Mouse (Mus musculus) megakaryocyte, embryonic 14.5 days (primary cell): ENCODE measurements at regions not wholly inside any gene's neighbourhood (a gene's known extent, or its start where the extent isn't known, plus 50 kb on each side); places are given as distances from the start of the nearest gene placed in this dataset.

ENCODE experiments used
- H3K27me3 ChIP-seq: replicated peaks from 2 replicates; pipeline ENCODE3; 2012; ENCODE audit warnings: inconsistent platforms
- H3K36me3 ChIP-seq: replicated peaks from 2 replicates; pipeline ENCODE3; 2012; ENCODE audit warnings: low read length, inconsistent platforms, mixed read lengths
- H3K4me1 ChIP-seq: 2 replicates; pipeline ENCODE4 v1.6.1; 2012; ENCODE audit warnings: inconsistent platforms
- H3K4me3 ChIP-seq: replicated peaks from 2 replicates; pipeline ENCODE3; 2012; ENCODE audit warnings: moderate library complexity, mild to moderate bottlenecking, inconsistent platforms
- H3K9me3 ChIP-seq: 2 replicates; pipeline ENCODE4 v1.6.1; 2012; ENCODE audit warnings: inconsistent platforms
- FLI1 ChIP-seq: IDR thresholded peaks from 2 replicates; pipeline ENCODE4 v1.6.1; 2012; ENCODE audit warnings: low read length, inconsistent platforms, mixed read lengths
- GATA1 ChIP-seq: IDR thresholded peaks from 3 replicates; pipeline ENCODE4 v1.6.1; 2012; ENCODE audit warnings: mixed read lengths, low read length, inconsistent platforms, borderline replicate concordance

DNA sequence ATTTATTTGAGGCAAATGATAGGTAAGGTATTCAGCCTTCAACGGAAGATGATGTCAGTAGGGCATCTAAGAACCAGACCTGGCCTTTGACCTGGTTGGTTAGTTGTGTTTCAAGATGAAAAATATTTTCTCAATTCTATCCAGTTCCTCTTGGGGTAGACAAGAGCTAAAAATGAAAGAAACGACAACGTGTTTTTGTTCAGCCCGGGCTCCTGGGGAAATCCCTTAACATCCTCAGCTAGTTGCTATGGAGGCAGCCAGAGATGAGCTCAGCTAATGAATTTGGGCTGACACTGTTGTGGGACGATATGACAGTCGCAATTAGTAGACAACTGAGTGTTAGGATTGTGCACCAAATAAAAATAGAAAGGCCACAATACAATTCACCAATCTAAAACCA lies 80.6 kb upstream of the Bmp2k start:
- peaks cover 95% of the 10 kb centered on the region for H3K4me1 ChIP-seq
- H3K4me3 ChIP-seq: peak overlapping the region; percentile 65
- H3K9me3 ChIP-seq: no peaks in the 10 kb centered on the region
- no peaks in the 10 kb centered on the region for H3K27me3 ChIP-seq
- H3K36me3 ChIP-seq: peaks cover 6% of the 10 kb centered on the region
- TF ChIP-seq FLI1 (no peak), GATA1 (no peak)

DNA sequence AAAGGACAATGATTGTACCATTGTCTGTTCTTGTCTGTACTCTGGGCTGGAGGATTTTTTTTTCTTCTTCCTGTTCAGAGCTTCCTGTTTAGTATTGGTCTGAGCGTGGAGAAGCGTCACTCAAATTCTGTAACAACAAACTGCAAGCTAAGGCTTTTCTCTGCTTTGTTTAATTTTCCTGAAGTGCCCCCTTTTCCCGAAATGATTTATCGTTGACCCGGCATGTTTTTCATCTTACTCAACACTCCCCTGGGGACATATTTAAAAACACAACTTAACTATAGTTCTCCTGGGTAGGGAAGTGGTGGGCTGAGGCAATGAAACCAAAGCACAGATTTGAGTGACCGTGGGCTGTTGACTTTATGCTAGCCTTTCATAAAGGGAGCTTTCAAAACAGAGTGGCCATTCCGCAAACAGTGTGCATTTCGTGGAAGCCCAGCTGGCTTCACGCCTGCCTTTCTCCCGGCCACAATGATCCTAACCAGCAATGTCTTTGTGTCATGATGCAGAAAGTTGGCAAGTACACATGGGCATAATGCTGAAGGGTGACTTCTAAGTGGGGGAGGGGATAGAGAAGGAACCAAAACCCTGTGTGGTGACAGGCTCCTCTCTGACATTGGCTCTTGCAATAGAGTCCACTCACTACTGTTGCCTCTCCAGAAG lies 79.8 kb upstream of the Bmp2k start:
- peaks cover 6% of the 10 kb centered on the region for H3K36me3 ChIP-seq
- H3K9me3 ChIP-seq: no peaks in the 10 kb centered on the region
- no peaks in the 10 kb centered on the region for H3K27me3 ChIP-seq
- H3K4me1 ChIP-seq: peaks cover 97% of the 10 kb centered on the region
- H3K4me3 ChIP-seq: peak overlapping the region; percentile 86
- no peak for TF ChIP-seq GATA1

- peak overlapping the region; percentile 62 for H3K4me3 ChIP-seq
- peaks cover 16% of the 10 kb centered on the region for H3K36me3 ChIP-seq
- TF ChIP-seq FLI1: no peak
- peak; percentile 94 for TF ChIP-seq GATA1
- H3K27me3 ChIP-seq: no peaks in the 10 kb centered on the region
- H3K9me3 ChIP-seq: no peaks in the 10 kb centered on the region
- H3K4me1 ChIP-seq: peaks cover 97% of the 10 kb centered on the region
Measured at GRCm38 (mm10) chr5:96919149-96919548, 78.3 kb upstream of the Bmp2k start.

- Histone ChIP-seq H3K36me3 (peaks cover 28% of the 10 kb centered on the region), H3K4me1 (peaks cover 97% of the 10 kb centered on the region), H3K9me3 (no peaks in the 10 kb centered on the region), H3K27me3 (no peaks in the 10 kb centered on the region), H3K4me3 (peak overlapping the region; percentile 91)
- TF ChIP-seq FLI1: no peak
- peak; percentile 87; the same call in 2 of the 3 replicates for TF ChIP-seq GATA1
Measured at GRCm38 (mm10) chr5:96921037-96921436, 76.5 kb upstream of the Bmp2k start.

DNA sequence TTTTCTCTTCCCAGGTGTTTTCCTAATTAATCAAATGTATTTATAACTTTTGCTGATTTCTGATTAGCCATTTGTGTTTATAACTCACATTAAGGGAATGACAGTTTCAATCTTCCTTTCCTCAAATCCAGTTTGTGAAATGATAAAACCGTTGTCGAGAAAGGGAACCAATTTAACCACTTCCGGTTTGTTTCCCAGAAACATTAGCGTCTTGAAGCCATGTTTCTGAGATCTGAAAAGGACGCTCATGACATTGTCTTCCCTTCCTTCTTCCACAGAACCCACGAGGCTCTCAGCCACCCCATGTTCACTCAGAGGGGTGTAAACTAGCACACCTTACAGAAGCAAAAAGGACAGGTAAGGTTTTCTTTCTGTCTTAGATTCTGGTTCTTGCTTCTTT lies 76.0 kb upstream of the Bmp2k start:
- H3K9me3 ChIP-seq: no peaks in the 10 kb centered on the region
- peaks cover 27% of the 10 kb centered on the region for H3K36me3 ChIP-seq
- H3K4me1 ChIP-seq: peaks cover 96% of the 10 kb centered on the region
- H3K4me3 ChIP-seq: peak overlapping the region; percentile 91
- no peaks in the 10 kb centered on the region for H3K27me3 ChIP-seq
- TF ChIP-seq GATA1 (no peak), FLI1 (no peak)

- Histone ChIP-seq H3K36me3 (peaks cover 27% of the 10 kb centered on the region), H3K4me3 (peak overlapping the region; percentile 89), H3K9me3 (no peaks in the 10 kb centered on the region), H3K27me3 (no peaks in the 10 kb centered on the region), H3K4me1 (peaks cover 90% of the 10 kb centered on the region)
- TF ChIP-seq FLI1 (no peak), GATA1 (no peak)
Measured at GRCm38 (mm10) chr5:96921973-96922715, 75.3 kb upstream of the Bmp2k start.

DNA sequence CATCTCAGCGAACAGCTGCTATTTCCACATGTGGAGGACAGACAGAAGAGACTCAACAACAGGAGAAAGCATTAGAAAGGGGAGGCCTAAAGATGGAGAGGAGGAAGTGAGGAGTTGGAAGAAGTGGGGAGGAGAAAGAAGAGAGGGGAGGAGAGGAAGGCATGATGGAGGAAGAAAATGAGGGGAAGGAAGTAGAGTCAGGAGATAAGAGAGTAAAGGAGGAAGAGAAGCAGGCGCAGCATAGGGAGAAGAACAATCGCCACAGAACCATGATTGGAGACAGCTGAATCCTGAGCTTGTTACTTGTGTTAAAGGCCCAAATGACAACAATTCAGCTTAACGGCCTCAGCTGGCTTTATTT lies 74.8 kb upstream of the Bmp2k start:
- no peaks in the 10 kb centered on the region for H3K9me3 ChIP-seq
- peaks cover 33% of the 10 kb centered on the region for H3K36me3 ChIP-seq
- H3K4me1 ChIP-seq: peaks cover 89% of the 10 kb centered on the region
- no peaks in the 10 kb centered on the region for H3K27me3 ChIP-seq
- peak overlapping the region; percentile 89 for H3K4me3 ChIP-seq
- no peak for TF ChIP-seq FLI1
- TF ChIP-seq GATA1: no peak

- Histone ChIP-seq H3K9me3 (no peaks in the 10 kb centered on the region), H3K27me3 (no peaks in the 10 kb centered on the region), H3K4me3 (peak overlapping the region; percentile 60), H3K4me1 (peaks cover 88% of the 10 kb centered on the region), H3K36me3 (peaks cover 39% of the 10 kb centered on the region)
- TF ChIP-seq GATA1 (no peak), FLI1 (no peak)
Measured at GRCm38 (mm10) chr5:96923526-96923925, 74.0 kb upstream of the Bmp2k start.

- Histone ChIP-seq H3K4me1 (peaks cover 85% of the 10 kb centered on the region), H3K27me3 (no peaks in the 10 kb centered on the region), H3K9me3 (no peaks in the 10 kb centered on the region), H3K4me3 (no peak overlapping the region), H3K36me3 (peaks cover 48% of the 10 kb centered on the region)
- no peak for TF ChIP-seq GATA1
- TF ChIP-seq FLI1: no peak
Measured at GRCm38 (mm10) chr5:96924736-96925429, 72.6 kb upstream of the Bmp2k start.

DNA sequence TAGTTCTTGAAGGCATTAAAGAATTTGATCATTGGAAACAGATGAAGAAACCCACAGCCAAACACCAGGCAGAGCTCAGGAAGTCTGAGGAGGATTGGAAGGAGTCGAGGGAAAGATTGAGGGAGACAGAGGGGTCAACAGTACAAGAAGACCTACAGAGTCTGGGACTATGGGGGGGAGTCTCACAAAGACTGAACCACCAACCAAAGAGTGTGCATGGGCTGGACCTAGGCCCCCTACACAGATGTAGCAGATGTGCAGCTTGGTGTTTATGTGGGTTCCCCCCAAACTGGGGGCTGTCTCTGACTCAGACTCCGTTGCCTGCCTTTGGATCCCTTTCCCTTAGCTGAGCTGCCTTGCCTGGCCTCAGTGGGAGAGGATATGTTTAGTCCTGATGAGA lies 71.5 kb upstream of the Bmp2k start:
- Histone ChIP-seq H3K36me3 (peaks cover 51% of the 10 kb centered on the region), H3K9me3 (no peaks in the 10 kb centered on the region), H3K4me1 (peaks cover 82% of the 10 kb centered on the region), H3K4me3 (no peak overlapping the region), H3K27me3 (no peaks in the 10 kb centered on the region)
- TF ChIP-seq GATA1 (no peak), FLI1 (no peak)
